Mouse (Mus musculus): ENCODE data around the gene Wwox.
"Not testable (repeated sequence)": the region's sequence is repeated elsewhere in the genome, so short reads cannot be mapped to it uniquely, and the experiment has no call there.

Wwox gene

GRCm38 (mm10) chr8:114806826-114807420, 367.5 kb downstream of the Wwox start:
- no peak for DNase-seq (ENCODE audit: low read depth)

- DNase-seq (ENCODE audit: low read depth), result no peak
Measured at GRCm38 (mm10) chr8:114807676-114808426, 368.4 kb downstream of the Wwox start.

- DNase-seq (ENCODE audit: low read depth), result no peak
Measured at GRCm38 (mm10) chr8:114810470-114810869, 371.0 kb downstream of the Wwox start.

GRCm38 (mm10) chr8:114813830-114814229, 374.4 kb downstream of the Wwox start:
- DNase-seq (ENCODE audit: low read depth), result no peak

GRCm38 (mm10) chr8:114814769-114815736, 375.6 kb downstream of the Wwox start:
- peak; percentile 3 for DNase-seq (ENCODE audit: low read depth)

GRCm38 (mm10) chr8:114816343-114816742, 376.9 kb downstream of the Wwox start:
- no peak for DNase-seq (ENCODE audit: low read depth)

- no peak for DNase-seq (ENCODE audit: low read depth)
Measured at GRCm38 (mm10) chr8:114816949-114817348, 377.5 kb downstream of the Wwox start.

GRCm38 (mm10) chr8:114821543-114821942, 382.1 kb downstream of the Wwox start:
- no peak for DNase-seq (ENCODE audit: low read depth)

- DNase-seq (ENCODE audit: low read depth), result no peak
Measured at GRCm38 (mm10) chr8:114825460-114825859, 386.0 kb downstream of the Wwox start.

- DNase-seq (ENCODE audit: low read depth), result no peak
Measured at GRCm38 (mm10) chr8:114826991-114827390, 387.5 kb downstream of the Wwox start.

GRCm38 (mm10) chr8:114827810-114828209, 388.4 kb downstream of the Wwox start:
- DNase-seq (ENCODE audit: low read depth), result not testable (repeated sequence)

- no peak for DNase-seq (ENCODE audit: low read depth)
Measured at GRCm38 (mm10) chr8:114831595-114831994, 392.1 kb downstream of the Wwox start.

GRCm38 (mm10) chr8:114832251-114832774, 392.9 kb downstream of the Wwox start:
- peak; percentile 3 for DNase-seq (ENCODE audit: low read depth)

- no peak for DNase-seq (ENCODE audit: low read depth)
Measured at GRCm38 (mm10) chr8:114834730-114835129, 395.3 kb downstream of the Wwox start.

GRCm38 (mm10) chr8:114839998-114840397, 400.5 kb downstream of the Wwox start:
- no peak for DNase-seq (ENCODE audit: low read depth)

GRCm38 (mm10) chr8:114847666-114848065, 408.2 kb downstream of the Wwox start:
- peak; percentile 57 for DNase-seq (ENCODE audit: low read depth)

- DNase-seq (ENCODE audit: low read depth), result no peak
Measured at GRCm38 (mm10) chr8:114849461-114849860, 410.0 kb downstream of the Wwox start.

GRCm38 (mm10) chr8:114850014-114850870, 410.8 kb downstream of the Wwox start:
- DNase-seq (ENCODE audit: low read depth), result no peak

- no peak for DNase-seq (ENCODE audit: low read depth)
Measured at GRCm38 (mm10) chr8:114853765-114854164, 414.3 kb downstream of the Wwox start.

- no peak for DNase-seq (ENCODE audit: low read depth)
Measured at GRCm38 (mm10) chr8:114855833-114856232, 416.4 kb downstream of the Wwox start.

GRCm38 (mm10) chr8:114865911-114866310, 426.5 kb downstream of the Wwox start:
- no peak for DNase-seq (ENCODE audit: low read depth)

Data from 416B (cell line).